Mouse (Mus musculus) heart, postnatal 14 days (tissue): ENCODE results near the gene A1bg. TPM values are rescaled to one million over a fixed set of nuclear protein-coding genes. Genes with fewer than 3 reads are reported as not detected.
A peak's percentile ranks its signal among the peaks of the same experiment; 100 is the strongest.

Experiments used
- DNase-seq, 2 experiments: peaks; one replicate each; pipeline ENCODE4 v3.0.0; 2021 to 2022
- intact Hi-C: fragments of 180-260 bp; cut with DNase I; formaldehyde crosslinking; loops from one replicate; pipeline ENCODE4 v1.15.1; 2025
- long read RNA-seq, 2 experiments: library from polyadenylated mRNA; stranded (forward); transcript quantifications; one replicate each; pipeline ENCODE4 v2.0.0; 2021
- total RNA-seq, 2 experiments: library from RNA; stranded (reverse); gene quantifications; 2 replicates each; pipeline ENCODE4 v1.2.3; 2021

A1bg gene
- total RNA-seq = not detected
- long read RNA-seq, experiment 1 = 0 reads
- long read RNA-seq, experiment 2 = 0 reads

DNA sequence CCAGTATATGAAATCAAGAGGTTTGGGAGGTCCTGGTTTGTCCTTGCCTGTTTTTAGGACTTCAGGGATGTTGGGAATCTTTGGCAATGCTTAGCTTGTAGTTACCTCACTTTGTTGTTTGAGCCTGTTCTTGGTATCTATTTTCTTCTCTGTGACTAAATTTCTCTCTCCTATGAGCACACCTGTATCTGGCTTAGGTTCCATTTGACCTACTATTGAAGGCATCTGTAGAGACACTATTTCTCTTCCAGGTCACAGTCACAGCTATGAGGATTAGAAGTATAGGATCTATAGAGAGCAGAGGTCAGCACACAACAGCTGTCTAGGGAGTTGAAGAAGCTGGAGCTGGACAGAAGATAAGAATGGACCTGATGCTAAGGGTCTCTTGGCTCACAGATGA is at the start of gene A1bg:
TSS of gene A1bg (minus strand) at position 101 of the 400 bp plus-strand sequence.
- no peak for DNase-seq
- intact Hi-C loops = no loop called here

DNA sequence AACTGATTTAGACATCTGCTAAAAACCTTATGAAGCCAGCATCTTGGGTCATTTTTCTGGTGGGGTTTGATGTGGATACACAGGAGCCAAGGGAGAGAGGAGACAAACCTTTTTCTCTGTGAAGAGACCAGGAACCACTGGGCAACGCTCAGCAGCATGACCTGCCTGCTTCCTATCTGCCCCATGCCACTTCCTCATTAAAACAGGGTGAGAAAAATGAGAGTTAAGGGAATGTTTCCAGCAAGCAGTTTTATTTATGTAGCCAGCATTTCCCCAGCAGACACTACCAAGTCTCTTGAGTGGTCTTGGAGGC is 45.7 kb upstream of the A1bg start:
- no peak for DNase-seq
- intact Hi-C loops = no loop called here

GRCm38 (mm10) chr15:60967841-60968548 is 45.2 kb upstream of the A1bg start:
- intact Hi-C loops = no loop called here
- DNase-seq = no peak

- peak in 1 of 2 experiments; percentile 6 for DNase-seq
- intact Hi-C loops = no loop called here
These were observed 2.9 kb upstream of the A1bg start for GRCm38 (mm10) chr15:60925686-60926085.

GRCm38 (mm10) chr15:60903763-60904697 is 18.8 kb downstream of the A1bg start:
- intact Hi-C loops = no loop called here
- DNase-seq = no peak

DNA sequence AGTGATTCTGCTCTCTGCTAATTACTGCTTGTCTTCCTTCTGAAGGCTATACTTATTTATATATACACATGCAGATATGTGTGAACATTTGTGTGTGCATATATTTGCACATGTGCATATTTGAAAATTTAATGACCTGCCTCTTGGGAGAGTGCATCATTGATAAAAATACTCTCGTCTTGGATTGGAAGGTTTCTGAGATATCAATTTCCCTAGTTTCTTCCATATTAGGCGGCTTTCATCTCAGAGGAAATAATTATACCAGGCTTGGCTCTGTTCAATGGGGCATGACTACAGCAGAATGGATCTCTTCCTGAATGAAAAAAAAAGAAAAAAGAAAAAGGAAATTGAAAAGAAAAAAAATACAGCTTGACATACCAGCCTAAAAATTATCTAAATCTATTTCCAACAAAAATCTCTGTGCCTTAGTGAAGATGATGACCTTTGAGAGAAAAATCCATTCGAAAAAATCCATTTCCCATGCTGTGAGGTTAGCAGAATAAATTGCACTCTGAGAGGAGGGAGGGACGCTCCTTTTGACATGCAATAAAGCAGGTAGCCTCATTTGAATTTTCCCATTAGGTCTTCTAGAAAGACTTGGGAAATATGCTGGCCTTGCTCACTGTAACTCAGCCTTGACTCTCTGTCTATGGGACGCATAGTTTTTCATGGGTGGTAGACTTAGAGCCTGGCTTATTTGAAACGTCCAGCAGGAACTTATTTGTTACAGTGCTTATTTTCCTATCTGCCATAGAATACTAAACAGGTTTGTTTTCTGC is 24.4 kb downstream of the A1bg start:
- DNase-seq = no peak
- intact Hi-C loops = no loop called here

GRCm38 (mm10) chr15:60896040-60896439 is 26.8 kb downstream of the A1bg start:
- no peak for DNase-seq
- intact Hi-C loops = no loop called here

- intact Hi-C loops = no loop called here
- peak in 1 of 2 experiments; percentile 5 for DNase-seq
These were observed 29.8 kb downstream of the A1bg start for GRCm38 (mm10) chr15:60892976-60893463.

DNA sequence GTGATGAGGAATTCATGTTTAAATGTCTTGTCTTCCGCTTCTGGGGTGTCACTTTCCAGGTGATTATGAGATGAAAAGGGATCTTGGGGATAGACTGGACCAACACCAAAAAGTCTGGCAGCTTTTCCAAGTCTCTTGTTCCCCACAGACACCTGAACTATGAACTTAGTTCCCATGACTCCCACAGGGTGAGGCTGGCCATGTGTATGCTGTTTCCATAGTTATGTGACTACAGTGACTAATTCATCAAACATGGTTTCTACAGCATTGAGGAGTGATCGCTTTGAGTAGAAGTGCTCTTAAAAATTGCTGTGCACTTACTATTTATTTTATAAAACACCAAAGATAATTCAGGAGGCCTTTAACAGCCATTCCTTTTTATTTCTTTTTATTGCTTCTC is 34.1 kb downstream of the A1bg start:
- intact Hi-C loops = no loop called here
- DNase-seq = no peak

- DNase-seq = no peak
- intact Hi-C loops = no loop called here
These were observed 47.1 kb downstream of the A1bg start for GRCm38 (mm10) chr15:60875721-60876120.

DNA sequence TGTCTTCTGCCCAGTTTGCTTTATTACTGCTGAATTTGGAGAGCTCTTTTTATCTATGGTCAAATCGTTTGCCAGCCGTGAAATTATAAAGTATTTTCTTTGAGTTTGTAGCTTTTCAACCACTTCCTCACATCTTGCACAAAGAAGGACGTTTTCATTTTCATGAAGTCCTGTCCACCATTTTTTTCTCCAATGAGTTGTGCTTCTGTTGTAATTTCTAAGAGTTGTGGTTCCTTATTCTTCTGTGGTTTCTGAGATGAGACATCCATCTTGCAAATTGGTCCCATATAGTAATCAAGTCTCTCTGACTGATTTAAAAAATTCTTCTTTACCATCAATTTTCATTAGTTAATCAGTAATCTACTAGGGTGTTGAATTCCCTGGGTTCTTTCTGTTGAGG is 60.4 kb downstream of the A1bg start:
- intact Hi-C loops = no loop called here
- no peak for DNase-seq

DNA sequence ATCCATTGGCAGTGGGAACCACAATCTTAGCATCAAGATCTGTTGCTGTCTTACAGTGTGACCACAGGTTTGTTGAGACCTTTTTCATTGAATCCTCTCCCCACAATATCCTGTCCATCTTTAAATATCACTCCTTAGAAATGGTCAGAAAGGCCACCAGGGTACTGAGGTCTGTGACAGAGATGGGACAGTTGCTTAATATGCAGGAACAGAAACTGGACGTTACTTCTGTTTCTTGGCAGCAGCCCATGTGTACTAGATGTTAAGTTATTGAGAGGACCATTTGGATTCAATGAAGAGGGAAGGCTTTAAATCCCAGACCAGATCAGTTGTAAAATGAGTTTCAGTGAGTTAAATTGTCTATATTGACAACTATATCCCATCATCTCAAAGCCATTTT is 67.7 kb downstream of the A1bg start:
- intact Hi-C loops = no loop called here
- DNase-seq = no peak

DNA sequence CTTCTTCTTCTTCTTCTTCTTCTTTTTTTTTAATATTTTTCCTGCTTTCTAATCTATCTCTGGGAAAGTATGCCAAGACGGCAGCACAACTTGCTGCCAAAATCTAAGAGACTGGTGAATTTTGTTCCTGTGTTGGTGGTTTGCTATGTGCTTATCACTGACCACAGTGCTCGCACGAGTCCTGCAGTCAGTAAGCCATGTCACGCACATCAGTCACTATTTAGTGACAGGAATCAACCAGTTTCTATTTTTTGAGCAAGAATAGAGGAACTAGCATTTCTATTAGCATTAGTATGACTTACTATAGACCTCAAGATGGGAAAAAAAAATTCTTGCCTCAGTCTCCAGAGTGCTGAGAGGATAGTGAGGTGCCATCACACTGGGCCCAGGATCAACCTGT is 68.7 kb downstream of the A1bg start:
- intact Hi-C loops = no loop called here
- no peak for DNase-seq

- DNase-seq = peak; percentile 11 to 23
- intact Hi-C loops = no loop called here
These were observed 69.4 kb downstream of the A1bg start, which contains the start of gene Fam84b for GRCm38 (mm10) chr15:60853231-60853999. TSS of gene Fam84b (minus strand) at chr15:60853778.

DNA sequence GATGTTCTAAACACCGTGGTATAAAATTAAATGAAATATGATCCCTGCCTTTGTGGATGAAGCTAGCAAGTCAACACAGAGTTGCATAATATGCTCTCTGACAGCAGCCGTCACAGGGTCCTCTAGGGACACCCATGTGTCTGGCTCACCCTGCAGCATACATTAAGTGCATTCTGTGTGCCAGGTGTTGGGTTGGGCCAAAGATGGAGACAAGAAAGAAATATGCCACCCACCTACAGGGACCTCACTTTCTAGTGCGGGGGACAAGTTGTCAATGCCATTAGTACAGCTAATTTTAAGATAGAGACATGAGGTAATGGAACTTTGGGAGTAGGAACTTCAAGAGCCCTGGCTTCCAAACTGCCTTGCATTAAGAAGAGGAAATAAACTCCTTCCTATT is 74.2 kb downstream of the A1bg start:
- intact Hi-C loops = no loop called here
- no peak for DNase-seq

Other genes starting within 250 kb of the A1bg start
- 1 to 10 TPM; 6.8 to 8.8 TPM for gene Fam84b, start 69.2 kb downstream of the A1bg start, total RNA-seq